Comparison of ENCODE assay signal across 18 mouse cellular contexts in the genomic region with DNA sequence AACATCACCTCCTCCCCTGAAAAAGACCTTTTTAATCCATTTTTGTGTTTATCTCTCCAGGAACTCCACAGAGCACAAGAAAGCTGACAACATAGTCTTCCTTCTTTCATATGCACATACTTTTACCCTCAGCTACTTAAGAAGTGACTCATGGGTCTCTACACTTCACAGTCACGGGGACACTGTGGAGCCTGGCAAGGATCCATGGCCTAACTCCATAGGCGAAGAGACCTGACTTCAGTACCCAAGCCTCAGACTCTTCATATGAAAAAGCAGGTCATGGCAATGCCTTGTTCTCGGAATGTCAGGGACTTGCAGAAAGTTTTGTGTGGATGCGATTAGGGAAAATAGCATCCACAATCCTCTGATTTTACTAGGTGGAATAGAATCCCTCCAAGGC.
"Had no signal": no experiment of that assay in that cellular context is flagged by ENCODE, and none has a peak within 500 bp of the region (broad histone marks: within the 10 kb centered on the region; RNA-seq: fewer than 3 reads in every experiment).

No protein-coding gene starts in this region.

- H3K27ac ChIP-seq: kidney, postnatal 0 days; limb, embryonic 12.5 days; liver, embryonic 14.5 days; midbrain, embryonic 12.5 days; neural tube, embryonic 13.5 days; stomach, embryonic 15.5 days had no signal

- ATAC-seq: midbrain, embryonic 16.5 days had no signal

- H3K9me3 ChIP-seq: limb, embryonic 12.5 days; midbrain, embryonic 12.5 days; neural tube, embryonic 13.5 days; stomach, embryonic 15.5 days had no signal

- H3K4me1 ChIP-seq: midbrain, embryonic 12.5 days; neural tube, embryonic 13.5 days; stomach, embryonic 15.5 days had no signal

- H3K27me3 ChIP-seq: limb, embryonic 12.5 days; midbrain, embryonic 12.5 days; neural tube, embryonic 13.5 days; stomach, embryonic 15.5 days had no signal

- H3K9ac ChIP-seq: limb, embryonic 12.5 days; liver, embryonic 14.5 days; midbrain, embryonic 12.5 days; neural tube, embryonic 13.5 days; stomach, embryonic 15.5 days had no signal

- H3K4me2 ChIP-seq: limb, embryonic 12.5 days; midbrain, embryonic 12.5 days; neural tube, embryonic 13.5 days; stomach, embryonic 15.5 days had no signal

- H3K4me3 ChIP-seq: limb, embryonic 12.5 days; midbrain, embryonic 12.5 days; neural tube, embryonic 13.5 days; stomach, embryonic 15.5 days had no signal

- DNase-seq: kidney, adult 9 months; kidney, postnatal 36 days; layer of hippocampus, adult 9-11 months; layer of hippocampus, postnatal 36 days; liver; lung, adult 18-20 months; lung, postnatal 14 days; retina, postnatal 1 day; right cerebral cortex, postnatal 4 days; spleen, adult 18-20 months; thymus, postnatal 4 days had no signal

- H3K36me3 ChIP-seq: limb, embryonic 12.5 days; midbrain, embryonic 12.5 days; neural tube, embryonic 13.5 days; stomach, embryonic 15.5 days had no signal
